Mouse (Mus musculus): ENCODE measurements around the gene Sox11. TPM values are rescaled to one million over a fixed set of nuclear protein-coding genes. Genes with fewer than 3 reads are reported as not detected.

Sox11 gene
- polyA plus RNA-seq, 1 experiment from 2014 or later: 60.1 TPM

GRCm38 (mm10) chr12:27357076-27357637 is 14.8 kb upstream of the Sox11 start:
- WGBS: 29% methylated on average over 12 of the region's 12 CpGs
- ATAC-seq (replicated peaks; ENCODE audit: low FRiP score, low TSS enrichment, low read depth): no peak
- DNase-seq (ENCODE audit: low spot score): no peak
- no peak overlapping the region for H3K4me2 ChIP-seq (ENCODE audit: low read length)
- no peaks in the 10 kb centered on the region for H3K27me3 ChIP-seq (replicated peaks; ENCODE audit: control insufficient read depth, insufficient read depth, low read length)
- no peak overlapping the region for H3K4me3 ChIP-seq (ENCODE audit: low read depth, low read length)
- no peak overlapping the region for H3K27ac ChIP-seq (ENCODE audit: low read depth)
- H3K9me3 ChIP-seq (ENCODE audit: control insufficient read depth, low read length): no peaks in the 10 kb centered on the region
- H3K4me1 ChIP-seq (replicated peaks; ENCODE audit: control insufficient read depth, insufficient read depth, low read length): 0 out of 2 replicates have a peak, but pooled peaks cover 4% of the 10 kb centered on the region
- H3K36me3 ChIP-seq (ENCODE audit: control insufficient read depth, insufficient read depth, low read length): no peaks in the 10 kb centered on the region
- no peak overlapping the region for H3K9ac ChIP-seq (ENCODE audit: low read length)

- Histone ChIP-seq H3K4me2 (ENCODE audit: low read length) (no peak overlapping the region), H3K27me3 (replicated peaks; ENCODE audit: control insufficient read depth, insufficient read depth, low read length) (no peaks in the 10 kb centered on the region), H3K9ac (ENCODE audit: low read length) (no peak overlapping the region), H3K36me3 (ENCODE audit: control insufficient read depth, insufficient read depth, low read length) (no peaks in the 10 kb centered on the region), H3K9me3 (ENCODE audit: control insufficient read depth, low read length) (no peaks in the 10 kb centered on the region), H3K4me3 (ENCODE audit: low read depth, low read length) (no peak overlapping the region), H3K4me1 (replicated peaks; ENCODE audit: control insufficient read depth, insufficient read depth, low read length) (0 out of 2 replicates have a peak, but pooled peaks cover 4% of the 10 kb centered on the region), H3K27ac (ENCODE audit: low read depth) (no peak overlapping the region)
- WGBS: 80% methylated on average over 5 of the region's 5 CpGs
- no peak for ATAC-seq (replicated peaks; ENCODE audit: low FRiP score, low TSS enrichment, low read depth)
- DNase-seq (ENCODE audit: low spot score): no peak
Observed at GRCm38 (mm10) chr12:27356571-27356970, 14.2 kb upstream of the Sox11 start.

- H3K36me3 ChIP-seq (ENCODE audit: control insufficient read depth, insufficient read depth, low read length): no peaks in the 10 kb centered on the region
- DNase-seq (ENCODE audit: low spot score) (no peak), ATAC-seq (replicated peaks; ENCODE audit: low FRiP score, low TSS enrichment, low read depth) (no peak)
- H3K4me1 ChIP-seq (replicated peaks; ENCODE audit: control insufficient read depth, insufficient read depth, low read length): no peaks in the 10 kb centered on the region
- H3K4me2 ChIP-seq (ENCODE audit: low read length): peak overlapping the region; percentile 86
- peak overlapping the region; percentile 77 for H3K4me3 ChIP-seq (ENCODE audit: low read depth, low read length)
- no peaks in the 10 kb centered on the region for H3K27me3 ChIP-seq (replicated peaks; ENCODE audit: control insufficient read depth, insufficient read depth, low read length)
- peak overlapping the region; percentile 98 for H3K27ac ChIP-seq (ENCODE audit: low read depth)
- WGBS: 5% methylated on average over 17 of the region's 17 CpGs
- H3K9me3 ChIP-seq (ENCODE audit: control insufficient read depth, low read length): no peaks in the 10 kb centered on the region
- peak overlapping the region; percentile 68 for H3K9ac ChIP-seq (ENCODE audit: low read length)
Observed at GRCm38 (mm10) chr12:27343606-27344410, 1.4 kb upstream of the Sox11 start.

GRCm38 (mm10) chr12:27342691-27343605 is 574 bp upstream of the Sox11 start:
- H3K4me2 ChIP-seq (ENCODE audit: low read length): peak overlapping the region; percentile 86
- peak overlapping the region; percentile 98 for H3K27ac ChIP-seq (ENCODE audit: low read depth)
- H3K4me1 ChIP-seq (replicated peaks; ENCODE audit: control insufficient read depth, insufficient read depth, low read length): peaks cover 2% of the 10 kb centered on the region
- WGBS: under 1% methylated on average over 79 of the region's 83 CpGs
- H3K36me3 ChIP-seq (ENCODE audit: control insufficient read depth, insufficient read depth, low read length): no peaks in the 10 kb centered on the region
- DNase-seq (ENCODE audit: low spot score): peak; percentile 97
- no peaks in the 10 kb centered on the region for H3K9me3 ChIP-seq (ENCODE audit: control insufficient read depth, low read length)
- H3K9ac ChIP-seq (ENCODE audit: low read length): peak overlapping the region; percentile 93
- H3K27me3 ChIP-seq (replicated peaks; ENCODE audit: control insufficient read depth, insufficient read depth, low read length): no peaks in the 10 kb centered on the region
- ATAC-seq (replicated peaks; ENCODE audit: low FRiP score, low TSS enrichment, low read depth): peak; percentile 91
- H3K4me3 ChIP-seq (ENCODE audit: low read depth, low read length): peak overlapping the region; percentile 77

- no peak for ATAC-seq (replicated peaks; ENCODE audit: low FRiP score, low TSS enrichment, low read depth)
- DNase-seq (ENCODE audit: low spot score): peak; percentile 89
- no peaks in the 10 kb centered on the region for H3K9me3 ChIP-seq (ENCODE audit: control insufficient read depth, low read length)
- under 1% methylated on average over 77 of the region's 80 CpGs for WGBS
- no peaks in the 10 kb centered on the region for H3K27me3 ChIP-seq (replicated peaks; ENCODE audit: control insufficient read depth, insufficient read depth, low read length)
- peaks cover 8% of the 10 kb centered on the region for H3K4me1 ChIP-seq (replicated peaks; ENCODE audit: control insufficient read depth, insufficient read depth, low read length)
- H3K4me3 ChIP-seq (ENCODE audit: low read depth, low read length): peak overlapping the region; percentile 77
- H3K4me2 ChIP-seq (ENCODE audit: low read length): peak overlapping the region; percentile 86
- peak overlapping the region; percentile 93 for H3K9ac ChIP-seq (ENCODE audit: low read length)
- peaks cover 8% of the 10 kb centered on the region for H3K36me3 ChIP-seq (ENCODE audit: control insufficient read depth, insufficient read depth, low read length)
- peak overlapping the region; percentile 98 for H3K27ac ChIP-seq (ENCODE audit: low read depth)
Observed at GRCm38 (mm10) chr12:27341130-27341870, 1.1 kb downstream of the Sox11 start.

GRCm38 (mm10) chr12:27340451-27341035 is 1.8 kb downstream of the Sox11 start:
- H3K36me3 ChIP-seq (ENCODE audit: control insufficient read depth, insufficient read depth, low read length): peaks cover 11% of the 10 kb centered on the region
- ATAC-seq (replicated peaks; ENCODE audit: low FRiP score, low TSS enrichment, low read depth) (no peak), DNase-seq (ENCODE audit: low spot score) (peak; percentile 66)
- WGBS: under 1% methylated on average over 14 of the region's 14 CpGs
- H3K4me3 ChIP-seq (ENCODE audit: low read depth, low read length): peak overlapping the region; percentile 77
- peaks cover 11% of the 10 kb centered on the region for H3K4me1 ChIP-seq (replicated peaks; ENCODE audit: control insufficient read depth, insufficient read depth, low read length)
- H3K9me3 ChIP-seq (ENCODE audit: control insufficient read depth, low read length): no peaks in the 10 kb centered on the region
- H3K27me3 ChIP-seq (replicated peaks; ENCODE audit: control insufficient read depth, insufficient read depth, low read length): no peaks in the 10 kb centered on the region
- H3K4me2 ChIP-seq (ENCODE audit: low read length): peak overlapping the region; percentile 86
- H3K9ac ChIP-seq (ENCODE audit: low read length): peak overlapping the region; percentile 93
- peak overlapping the region; percentile 98 for H3K27ac ChIP-seq (ENCODE audit: low read depth)

- Histone ChIP-seq H3K27ac (ENCODE audit: low read depth) (peak overlapping the region; percentile 76), H3K9ac (ENCODE audit: low read length) (peak overlapping the region; percentile 93), H3K9me3 (ENCODE audit: control insufficient read depth, low read length) (no peaks in the 10 kb centered on the region), H3K4me2 (ENCODE audit: low read length) (peak overlapping the region; percentile 86), H3K4me3 (ENCODE audit: low read depth, low read length) (peak overlapping the region; percentile 77), H3K36me3 (ENCODE audit: control insufficient read depth, insufficient read depth, low read length) (peaks cover 20% of the 10 kb centered on the region), H3K4me1 (replicated peaks; ENCODE audit: control insufficient read depth, insufficient read depth, low read length) (peaks cover 11% of the 10 kb centered on the region), H3K27me3 (replicated peaks; ENCODE audit: control insufficient read depth, insufficient read depth, low read length) (no peaks in the 10 kb centered on the region)
- WGBS: under 1% methylated on average over 46 of the region's 47 CpGs
- ATAC-seq (replicated peaks; ENCODE audit: low FRiP score, low TSS enrichment, low read depth) (no peak), DNase-seq (ENCODE audit: low spot score) (peak; percentile 84)
Observed at GRCm38 (mm10) chr12:27339171-27339751, 3.1 kb downstream of the Sox11 start.
